Mouse (Mus musculus) lung, adult 18-20 months (tissue): Measurements from ENCODE around the gene Kank2.

Experiments used
- DNase-seq, 2 experiments: peaks; one replicate each; pipeline ENCODE4 v3.0.0; 2022; ENCODE audit warnings: mixed read lengths in 2 of 2

The Kank2 gene

DNA sequence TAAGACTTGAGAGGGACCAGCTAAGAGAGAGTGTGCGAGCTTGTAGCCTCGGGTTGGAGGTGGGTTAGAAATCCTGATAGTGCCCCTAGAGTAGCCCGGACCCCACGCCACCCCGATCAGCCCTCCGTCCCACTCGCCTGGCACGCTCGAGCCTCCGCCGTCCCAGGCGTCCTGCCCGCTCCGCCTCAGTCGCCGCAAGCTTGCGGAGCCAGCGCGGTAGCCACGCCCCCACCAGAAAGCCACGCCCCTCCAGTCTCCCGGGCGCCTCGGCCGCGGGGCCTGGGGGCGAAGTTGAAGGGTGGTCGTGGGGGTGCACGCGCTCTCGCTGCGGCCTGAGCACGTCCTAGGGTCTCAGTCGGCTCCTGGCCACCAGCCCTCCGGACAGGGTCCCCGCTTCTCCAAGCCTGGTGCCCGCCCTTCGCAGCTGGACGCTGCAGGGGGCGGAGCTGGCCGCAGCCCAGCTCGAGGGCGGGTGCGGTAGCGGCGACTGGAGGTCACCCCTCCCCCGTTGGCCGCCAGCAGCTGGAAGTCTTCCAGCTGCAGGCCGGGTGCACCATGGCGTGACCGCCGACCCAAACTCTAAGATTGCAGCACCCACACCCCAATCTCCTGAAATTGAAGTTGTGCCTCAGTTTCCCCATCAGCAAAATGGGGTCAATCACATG, at the start of gene Kank2:
Gene Kank2, minus strand, starts transcription at position 400 of the 665 bp plus-strand sequence.
- peak; percentile 88 for DNase-seq

DNA sequence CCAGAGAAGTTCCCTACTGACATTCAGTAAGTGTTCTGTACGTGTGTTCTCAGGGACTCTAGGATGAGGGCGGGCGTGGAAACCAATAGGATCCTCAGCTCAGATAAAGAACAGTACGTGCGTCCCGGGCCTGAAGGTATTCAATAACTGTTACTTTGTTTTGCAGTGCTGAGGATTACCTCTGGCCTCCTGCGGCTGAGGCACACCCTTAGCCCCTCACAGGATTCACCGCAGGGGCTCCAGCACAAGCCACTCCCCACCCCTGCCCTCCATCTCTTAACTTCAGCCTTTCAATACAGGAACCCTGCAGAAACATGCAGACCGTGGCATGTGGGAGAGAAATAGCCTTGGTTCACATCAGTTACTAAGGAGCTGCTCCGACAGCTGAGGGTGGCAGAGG, 49.4 kb upstream of the Kank2 start:
- no peak for DNase-seq

GRCm38 (mm10) chr9:21847425-21847824, 48.9 kb upstream of the Kank2 start:
- peak in 1 of 2 experiments; percentile 41 for DNase-seq

DNA sequence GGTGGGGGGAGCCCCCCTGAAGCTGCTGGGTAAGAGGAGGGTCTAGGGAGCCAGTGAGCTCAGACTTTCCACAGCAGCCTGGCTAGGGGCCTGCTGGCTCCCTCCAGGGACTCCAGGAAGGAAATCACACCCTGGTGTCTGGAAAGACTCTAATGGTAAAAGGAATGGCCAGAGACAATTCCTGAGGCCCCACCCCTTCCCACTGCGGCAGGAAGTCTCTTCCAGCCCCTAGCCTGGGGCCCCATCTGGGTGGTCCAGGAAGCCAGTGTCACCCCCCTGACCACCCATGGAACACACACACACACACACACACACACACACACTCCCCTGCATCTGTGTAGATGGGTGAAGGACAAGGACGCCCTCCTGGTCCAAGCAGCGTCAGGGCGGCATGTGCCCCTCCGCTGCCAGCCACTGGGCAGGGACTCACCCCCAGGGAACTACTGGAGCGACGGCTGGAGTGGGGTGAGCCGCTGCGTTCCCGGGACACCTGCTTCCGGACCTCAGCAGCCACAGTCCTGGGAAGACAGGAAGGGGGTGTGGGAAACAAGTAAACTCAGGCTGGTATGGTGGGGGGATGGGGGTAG, 48.3 kb upstream of the Kank2 start:
- peak; percentile 79 to 87 for DNase-seq

- peak; percentile 38 to 63 for DNase-seq
Measured at GRCm38 (mm10) chr9:21845381-21846080, 47.0 kb upstream of the Kank2 start.

DNA sequence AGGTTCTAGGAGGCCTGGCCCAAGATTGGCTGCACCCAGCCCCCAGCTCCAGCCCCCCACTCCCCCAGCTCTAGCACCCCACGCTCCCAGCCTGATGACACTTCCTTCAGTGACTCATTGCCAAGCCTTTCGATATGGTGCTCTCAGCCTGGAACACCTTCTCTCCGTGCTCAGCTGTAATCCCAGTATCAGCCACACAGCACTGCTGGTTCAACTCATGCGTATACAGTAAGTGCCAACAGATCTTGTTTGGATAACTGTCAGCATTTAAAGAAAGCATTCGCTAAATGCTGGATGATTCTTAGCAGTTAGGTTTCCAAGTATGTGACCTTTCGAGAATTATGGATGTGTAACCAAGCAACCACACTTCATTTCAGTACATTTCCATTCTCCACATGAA, 44.5 kb upstream of the Kank2 start:
- no peak for DNase-seq

GRCm38 (mm10) chr9:21842391-21842790, 43.8 kb upstream of the Kank2 start:
- peak; percentile 48 to 69 for DNase-seq

DNA sequence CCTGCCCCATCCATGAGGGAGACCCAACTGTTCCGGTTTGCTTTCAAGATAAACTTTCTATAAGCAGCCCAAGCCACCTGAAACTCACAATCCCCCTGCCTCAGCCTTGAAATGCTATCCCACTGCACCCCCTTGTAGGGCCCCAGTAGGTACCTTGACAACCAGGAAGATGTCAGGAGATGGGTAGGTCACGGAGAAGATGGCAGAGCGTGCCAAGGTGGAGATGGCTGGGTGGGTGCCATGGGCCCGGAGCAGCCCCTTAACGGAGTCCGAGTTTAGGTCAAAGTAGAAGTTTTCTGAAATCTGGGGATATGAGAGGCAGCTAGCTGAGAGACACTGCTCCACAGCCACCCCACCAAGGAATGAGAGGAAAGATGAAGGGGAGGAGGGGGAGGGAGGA, 42.8 kb upstream of the Kank2 start:
- no peak for DNase-seq

DNA sequence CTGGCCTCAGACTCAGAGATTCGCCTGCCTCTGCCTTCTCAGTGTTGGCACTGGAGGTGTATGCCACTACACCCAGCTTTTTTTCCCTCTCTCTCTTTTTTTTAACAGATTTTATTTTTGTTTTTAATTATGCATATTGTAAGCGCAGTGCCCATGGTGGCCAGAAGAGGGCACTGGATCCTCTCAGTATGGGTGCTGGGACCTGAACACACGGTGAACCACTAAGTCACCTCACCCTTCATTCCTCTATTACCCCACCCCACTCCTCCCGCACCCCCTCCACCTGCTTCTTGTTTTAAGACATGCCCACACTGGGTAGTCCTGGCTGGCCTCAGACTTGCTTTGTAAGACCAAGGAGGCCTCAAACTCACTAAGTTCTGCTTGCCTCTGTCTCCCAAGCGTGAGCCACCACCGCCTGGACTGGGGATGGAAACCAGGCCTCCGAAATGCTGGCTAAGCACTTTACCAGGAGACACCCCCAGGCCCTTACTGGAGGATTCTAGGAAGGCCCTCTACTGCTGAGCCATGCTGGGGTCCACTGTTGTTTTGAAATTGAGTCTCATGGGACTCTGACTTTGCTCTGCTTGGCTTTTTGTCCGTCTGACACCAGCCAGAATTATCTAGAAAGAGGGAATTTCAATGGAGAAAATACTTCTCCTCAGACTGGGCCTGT, 41.7 kb upstream of the Kank2 start:
- DNase-seq, result peak in 1 of 2 experiments; percentile 49

- no peak for DNase-seq
Measured at GRCm38 (mm10) chr9:21837690-21838089, 39.1 kb upstream of the Kank2 start.

- peak; percentile 87 to 91 for DNase-seq
Measured at GRCm38 (mm10) chr9:21835258-21835912, 36.8 kb upstream of the Kank2 start, which contains the start of gene Angptl8. TSS of gene Angptl8 (plus strand) at chr9:21835510.

DNA sequence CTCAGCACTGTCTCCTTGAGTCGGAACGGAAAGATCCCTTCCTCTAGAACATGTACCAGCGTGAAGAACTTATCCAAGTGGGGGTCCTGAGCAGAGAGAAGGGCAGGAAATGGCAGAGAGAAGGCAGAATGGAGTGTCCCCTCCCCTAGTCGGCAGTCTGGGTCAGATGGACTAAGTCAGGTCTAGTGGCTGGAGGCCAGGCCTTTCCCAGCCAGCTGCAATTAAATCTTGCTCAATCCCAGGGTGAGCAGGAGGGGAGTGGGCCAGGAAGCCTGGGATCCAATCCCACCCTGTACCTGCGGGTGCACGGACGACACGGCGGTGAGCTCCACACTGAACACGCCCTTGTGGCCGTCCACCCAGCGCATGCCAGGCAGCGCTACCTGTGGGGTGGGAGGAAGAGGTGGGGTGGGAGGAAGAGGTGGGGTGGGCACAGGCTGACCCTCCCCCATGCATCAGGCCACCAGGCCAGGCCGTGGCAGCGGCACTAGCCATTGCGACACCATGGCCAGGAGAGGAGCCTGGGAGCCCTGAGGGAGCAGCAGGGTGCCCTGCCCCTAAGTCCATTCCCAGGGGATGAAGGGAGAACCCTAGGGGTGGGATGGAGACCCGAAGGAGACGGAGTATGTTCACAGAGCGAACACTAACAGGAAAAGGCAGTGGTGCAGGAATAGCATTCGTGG, 33.2 kb upstream of the Kank2 start:
- peak in 1 of 2 experiments; percentile 32 for DNase-seq

GRCm38 (mm10) chr9:21830936-21831335, 32.4 kb upstream of the Kank2 start:
- no peak for DNase-seq

DNA sequence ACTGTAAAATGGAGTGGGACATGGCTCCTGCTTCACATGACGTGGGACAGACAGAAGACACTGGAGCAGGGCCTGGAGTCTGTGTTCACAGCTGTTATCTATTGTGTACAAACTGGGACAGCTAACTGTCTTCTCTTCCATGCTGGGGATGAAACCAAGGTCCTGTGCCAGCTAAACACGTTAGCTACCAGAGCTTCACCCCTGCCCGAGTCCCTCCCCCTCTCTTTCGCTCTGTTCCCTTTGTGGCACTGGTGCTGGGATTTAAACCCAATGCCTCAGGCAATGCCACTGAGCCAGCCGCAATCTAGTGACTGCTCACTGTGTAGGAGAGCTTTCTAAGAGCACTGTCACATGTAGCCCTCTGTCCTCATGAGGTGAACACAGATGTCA, 31.9 kb upstream of the Kank2 start:
- no peak for DNase-seq

DNA sequence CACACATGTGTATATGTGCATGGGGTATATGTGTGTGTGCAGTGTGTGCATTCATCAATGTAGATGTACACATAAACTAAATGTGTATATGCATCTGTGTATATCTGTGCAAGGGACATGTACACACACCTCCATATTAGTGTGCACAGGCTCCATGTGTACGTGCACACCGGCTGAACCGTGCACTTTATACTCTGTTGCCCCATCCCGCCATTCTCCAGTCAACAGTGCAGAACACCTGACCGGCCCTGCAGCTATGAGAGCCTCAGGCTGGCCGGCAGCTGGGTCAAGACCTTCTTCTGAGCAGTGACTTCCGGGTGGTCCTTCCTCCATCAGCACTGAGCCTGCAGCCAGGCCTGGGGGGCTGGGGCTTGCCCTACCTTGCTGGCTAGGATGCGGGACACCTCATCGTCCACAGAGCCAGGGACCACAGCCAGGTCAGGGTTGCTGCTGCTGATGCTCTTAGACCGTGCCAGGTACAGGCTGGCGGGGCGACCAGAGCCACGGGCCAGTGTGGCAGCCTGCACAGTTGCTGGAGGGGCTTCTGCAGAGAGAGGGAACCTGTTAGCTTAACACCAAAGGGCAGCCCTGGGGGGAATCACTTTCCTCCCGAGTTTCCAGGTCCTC, 31.4 kb upstream of the Kank2 start:
- no peak for DNase-seq

DNA sequence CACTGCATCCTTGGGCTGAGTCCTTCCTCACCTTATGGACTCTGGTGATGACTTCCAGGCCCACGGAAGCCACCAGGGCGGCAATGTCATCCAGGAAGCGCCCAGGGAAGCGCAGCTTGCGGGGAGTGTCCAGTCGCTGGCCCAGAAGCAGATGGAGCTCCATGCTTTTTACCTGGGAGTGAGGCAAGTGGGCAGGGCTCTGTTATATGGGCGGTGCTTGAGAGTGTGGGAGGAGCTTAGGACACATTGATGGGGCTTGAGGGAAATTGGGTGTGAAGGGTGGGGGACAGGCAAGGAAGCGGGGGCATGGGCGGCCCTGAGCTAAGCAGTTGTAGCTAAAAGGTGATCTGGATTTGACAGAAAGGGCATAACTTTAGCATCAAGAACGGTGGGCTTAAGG, 25.8 kb upstream of the Kank2 start:
- DNase-seq, result no peak

GRCm38 (mm10) chr9:21823957-21824356, 25.4 kb upstream of the Kank2 start:
- DNase-seq, result no peak

- DNase-seq, result no peak
Measured at GRCm38 (mm10) chr9:21822686-21823085, 24.1 kb upstream of the Kank2 start.

DNA sequence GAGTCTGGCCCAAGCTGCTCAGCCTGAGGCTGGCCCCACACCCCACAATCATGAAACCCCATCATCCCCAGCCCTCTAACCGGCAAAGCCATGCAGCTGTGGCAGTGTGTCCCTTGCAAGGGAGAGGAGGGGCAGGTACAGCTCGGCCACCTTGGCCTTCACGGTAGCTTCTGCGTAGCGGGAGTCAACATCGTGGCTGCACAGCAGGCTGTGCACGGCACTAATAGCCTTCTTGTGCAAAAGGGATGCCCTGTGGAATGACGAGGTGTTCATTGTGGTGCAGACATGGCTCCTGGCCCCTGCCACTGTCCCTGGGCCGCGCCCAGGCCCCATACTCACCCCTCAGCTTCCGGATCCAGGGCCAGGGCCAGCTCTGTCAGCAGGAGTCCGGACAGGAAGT, 21.6 kb upstream of the Kank2 start:
- DNase-seq, result no peak

DNA sequence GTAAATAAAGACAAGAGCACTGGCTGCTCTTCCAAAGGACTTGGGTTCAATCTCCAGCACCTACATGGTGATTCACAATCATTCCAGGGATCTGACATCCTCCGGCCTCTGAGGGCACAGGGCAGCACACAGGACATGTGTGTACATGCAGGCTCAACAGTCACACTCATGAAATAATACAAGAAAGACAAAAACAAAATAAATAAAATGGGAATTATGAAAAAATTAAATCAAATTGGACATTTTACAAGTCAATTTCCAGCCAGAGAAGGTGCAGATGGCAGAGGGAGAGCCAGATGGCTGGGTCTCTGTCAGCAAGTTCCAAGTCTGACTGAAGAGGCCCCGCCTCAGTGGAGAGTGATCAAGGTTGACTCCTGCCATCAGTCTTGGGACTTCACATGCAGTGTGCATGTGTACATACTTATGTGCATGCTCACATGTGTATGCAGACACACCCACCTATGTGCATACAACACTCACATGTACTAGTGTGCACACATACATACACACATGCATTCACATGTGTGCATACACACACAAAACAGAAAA, 20.7 kb upstream of the Kank2 start:
- DNase-seq, result no peak

DNA sequence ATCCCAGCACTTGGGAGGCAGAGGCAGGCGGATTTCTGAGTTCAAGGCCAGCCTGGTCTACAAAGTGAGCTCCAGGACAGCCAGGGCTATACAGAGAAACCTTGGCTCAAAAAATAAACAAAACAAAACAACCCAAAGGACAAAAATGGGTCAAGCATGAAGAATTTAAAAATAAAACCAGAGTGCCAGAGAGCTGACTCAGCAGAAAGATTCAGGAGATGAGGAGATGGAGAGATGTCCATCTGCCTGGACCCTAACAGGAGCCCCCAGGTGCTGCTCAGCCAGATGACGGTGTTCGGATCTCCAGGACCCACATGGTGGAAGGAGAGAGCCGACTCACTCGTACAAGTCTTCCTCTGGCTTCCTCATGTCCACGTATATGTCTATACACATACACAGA, 20.0 kb upstream of the Kank2 start:
- no peak for DNase-seq

DNA sequence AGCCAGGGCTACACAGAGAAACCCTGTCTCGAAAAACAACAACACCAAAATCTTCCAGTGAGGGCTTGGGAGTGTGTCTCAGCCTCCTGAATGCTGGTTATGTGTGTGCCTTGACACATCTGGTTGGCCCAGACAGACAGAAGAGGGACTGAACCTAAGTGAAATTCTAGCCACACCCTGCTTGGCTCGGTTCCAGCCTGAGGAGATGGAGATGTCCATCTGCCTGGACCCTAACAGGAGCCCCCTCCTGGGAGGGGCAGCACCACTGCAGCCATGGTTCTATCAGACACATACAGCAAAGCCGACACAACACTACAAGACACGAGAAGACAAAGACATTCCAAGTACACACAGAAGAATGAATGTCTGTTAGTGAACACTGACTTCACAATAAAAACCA, 19.6 kb upstream of the Kank2 start:
- DNase-seq, result no peak
